Mouse (Mus musculus) lung, adult 2 months (tissue): Measurements from ENCODE around the gene Kri1. TPM values are rescaled to one million over a fixed set of nuclear protein-coding genes. Genes with fewer than 3 reads are reported as not detected.
"Not testable (repeated sequence)": the region's sequence is repeated elsewhere in the genome, so short reads cannot be mapped to it uniquely, and the experiment has no call there.

Experiments
- DNase-seq: peaks from one replicate; pipeline ENCODE4 v3.0.0; 2022
- H3K4me1 ChIP-seq: fragments of 200-500 bp; 2 replicates; pipeline ENCODE4 v1.6.1; 2011; ENCODE audit warnings: low read length; ENCODE audit not compliant: control insufficient read depth, insufficient read depth
- H3K4me3 ChIP-seq: fragments of 200-500 bp; replicated peaks from 2 replicates; pipeline ENCODE3; 2011; ENCODE audit warnings: low read depth, mild to moderate bottlenecking, control low read depth, low read length; ENCODE audit errors: extremely low read depth
- CTCF ChIP-seq: fragments of 200-500 bp; IDR thresholded peaks from 2 replicates; pipeline ENCODE4 v1.5.1; 2011; ENCODE audit warnings: mild to moderate bottlenecking, low read length, control low read depth; ENCODE audit not compliant: insufficient read depth
- POLR2A ChIP-seq: fragments of 200-500 bp; IDR thresholded peaks from 2 replicates; pipeline ENCODE4 v1.6.1; 2011; ENCODE audit warnings: low read depth, mild to moderate bottlenecking, control low read depth, low read length, borderline replicate concordance; ENCODE audit errors: extremely low read depth
- WGBS: fragments of 180-500 bp; shearing (Covaris S2); methylation state at CpG from one replicate; pipeline ENCODE4 v1.1.7; 2018; 5-methylcytosine and 5-hydroxymethylcytosine counted together
- polyA plus RNA-seq: library from polyadenylated mRNA; depleted of rRNA; stranded (reverse); fragments of >200 nt; gene quantifications from 2 replicates; pipeline ENCODE4 v1.2.3, GENCODE M21; 2012

Gene Kri1
- polyA plus RNA-seq, 1 experiment = 21.5 TPM

- WGBS = 58% methylated on average over 3 of the region's 3 CpGs
- H3K4me1 ChIP-seq = peaks cover 37% of the 10 kb centered on the region
- no peak for DNase-seq
- TF ChIP-seq POLR2A (no peak), CTCF (no peak)
- H3K4me3 ChIP-seq = no peak overlapping the region
Measured at GRCm38 (mm10) chr9:21328041-21328440, 40.3 kb upstream of the Kri1 start.

- no peak overlapping the region for H3K4me3 ChIP-seq
- no peak for DNase-seq
- WGBS = 47% methylated on average over 3 of the region's 3 CpGs
- peaks cover 34% of the 10 kb centered on the region for H3K4me1 ChIP-seq
- TF ChIP-seq CTCF = no peak
- no peak for TF ChIP-seq POLR2A
Measured at GRCm38 (mm10) chr9:21327569-21327968, 39.8 kb upstream of the Kri1 start.

GRCm38 (mm10) chr9:21324269-21324668, 36.5 kb upstream of the Kri1 start:
- H3K4me1 ChIP-seq = peaks cover 24% of the 10 kb centered on the region
- TF ChIP-seq CTCF (no peak), POLR2A (no peak)
- WGBS = 56% methylated on average over 11 of the region's 11 CpGs
- DNase-seq = no peak
- no peak overlapping the region for H3K4me3 ChIP-seq

GRCm38 (mm10) chr9:21322917-21323297, 35.1 kb upstream of the Kri1 start:
- WGBS = 81% methylated on average over 8 of the region's 8 CpGs
- DNase-seq, H3K4me3 ChIP-seq: not testable (repeated sequence)
- H3K4me1 ChIP-seq = peaks cover 16% of the 10 kb centered on the region

GRCm38 (mm10) chr9:21322211-21322916, 34.6 kb upstream of the Kri1 start:
- peak overlapping the region; percentile 6 for H3K4me3 ChIP-seq
- WGBS = 65% methylated on average over 19 of the region's 19 CpGs
- no peak for TF ChIP-seq CTCF
- TF ChIP-seq POLR2A = no peak

GRCm38 (mm10) chr9:21321513-21321835, 33.7 kb upstream of the Kri1 start:
- TF ChIP-seq POLR2A (0 out of 2 replicates have a peak, but pooled peaks have one; percentile 1), CTCF (no peak)
- WGBS = 6% methylated on average over 6 of the region's 6 CpGs
- peak overlapping the region; percentile 90 for H3K4me3 ChIP-seq
- peak; percentile 42 for DNase-seq
- peaks cover 10% of the 10 kb centered on the region for H3K4me1 ChIP-seq

More at GRCm38 (mm10) chr9:21322211-21322916, 34.6 kb upstream of the Kri1 start:
- DNase-seq = no peak
- H3K4me1 ChIP-seq = peaks cover 14% of the 10 kb centered on the region

- peak; percentile 91 for DNase-seq
- Histone ChIP-seq H3K4me1 (peaks cover 9% of the 10 kb centered on the region), H3K4me3 (peak within 1 kb of the TSS; percentile 90)
- under 1% methylated on average over 52 of the region's 52 CpGs for WGBS
- TF ChIP-seq POLR2A = peak; percentile 88
- TF ChIP-seq CTCF = no peak
Measured at GRCm38 (mm10) chr9:21320619-21321512, 33.1 kb upstream of the Kri1 start, which contains the start of gene Slc44a2. Slc44a2 (plus strand) TSS chr9:21320698.

GRCm38 (mm10) chr9:21320280-21320618, 32.5 kb upstream of the Kri1 start:
- no peak for TF ChIP-seq CTCF
- no peak for TF ChIP-seq POLR2A
- Histone ChIP-seq H3K4me1 (peaks cover 8% of the 10 kb centered on the region), H3K4me3 (peak overlapping the region; percentile 27)
- no peak for DNase-seq
- 16% methylated on average over 4 of the region's 4 CpGs for WGBS

- peaks cover 5% of the 10 kb centered on the region for H3K4me1 ChIP-seq
- no peak overlapping the region for H3K4me3 ChIP-seq
- WGBS = 96% methylated on average over 4 of the region's 4 CpGs
- DNase-seq = no peak
- TF ChIP-seq CTCF (no peak), POLR2A (no peak)
Measured at GRCm38 (mm10) chr9:21319503-21319902, 31.7 kb upstream of the Kri1 start.

GRCm38 (mm10) chr9:21318792-21319191, 31.0 kb upstream of the Kri1 start:
- 82% methylated on average over 6 of the region's 6 CpGs for WGBS
- no peak for DNase-seq
- Histone ChIP-seq H3K4me1 (peaks cover 2% of the 10 kb centered on the region; the same call in 1 of the 2 replicates), H3K4me3 (no peak overlapping the region)
- TF ChIP-seq POLR2A (no peak), CTCF (no peak)
